8 mouse cellular contexts compared by ENCODE assay signal in the genomic region with DNA sequence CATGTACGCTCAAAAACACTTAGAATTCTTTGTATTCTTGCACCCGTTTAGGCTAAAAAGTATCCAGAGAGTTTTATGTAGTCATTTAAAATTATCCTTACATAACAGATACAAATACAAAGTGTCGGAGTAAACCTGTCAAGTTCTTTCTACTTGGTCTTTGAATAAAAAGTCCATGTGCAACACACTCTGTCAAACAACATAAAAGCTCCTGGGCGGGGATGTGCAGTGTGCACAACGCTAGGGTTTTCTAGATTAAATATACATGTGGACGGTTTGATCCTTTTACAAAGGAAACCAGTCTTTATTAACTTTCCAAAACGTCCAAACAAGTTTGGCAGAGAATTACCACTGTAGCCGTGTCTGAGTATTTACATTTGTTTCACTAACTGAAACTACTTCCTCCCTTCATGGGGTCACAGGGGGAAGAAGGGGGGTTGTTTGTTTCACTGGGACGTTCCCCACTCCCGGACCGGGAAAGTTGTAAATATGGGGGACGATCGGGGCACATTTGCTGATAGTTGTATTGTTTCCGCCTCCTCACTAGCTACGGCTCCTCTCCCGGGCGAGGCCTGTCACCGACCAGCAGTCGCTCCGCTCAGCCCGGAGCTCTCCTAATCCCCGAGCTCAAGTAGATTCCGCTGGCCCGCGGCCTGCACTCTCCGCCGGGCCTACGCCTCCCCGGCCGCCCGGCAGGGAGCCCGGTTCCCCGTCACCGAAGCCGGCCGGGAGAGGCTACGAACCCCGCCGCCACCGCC. TPM values are rescaled to one million over a fixed set of nuclear protein-coding genes. Genes with fewer than 3 reads are reported as not detected.
DNase-seq lines count a peak whose midpoint lies in the region; ATAC-seq and TF ChIP-seq lines count a peak whose summit lies in the region.

No protein-coding gene starts in this region.

- H3K27ac ChIP-seq in hindbrain, embryonic 14.5 days = peak overlapping the region; percentile 93
- peak overlapping the region; percentile 92 for H3K27ac ChIP-seq in left cerebral cortex, adult 2 months

- ATAC-seq in hindbrain, embryonic 14.5 days (ENCODE audit: low FRiP score) = peak; percentile 31
- ATAC-seq in megakaryocyte, adult 5-6 weeks (ENCODE audit: poor library complexity, severe bottlenecking) = peak; percentile 45

- H3K36me3 ChIP-seq in hindbrain, embryonic 14.5 days (replicated peaks; ENCODE audit: control insufficient read depth, insufficient read depth) = no peaks in the 10 kb centered on the region

- H3K4me1 ChIP-seq in hindbrain, embryonic 14.5 days (replicated peaks; ENCODE audit: control insufficient read depth, insufficient read depth, low read length) = peaks cover 32% of the 10 kb centered on the region

- H3K9ac ChIP-seq in hindbrain, embryonic 14.5 days = peak overlapping the region; percentile 90

- peak overlapping the region; percentile 82 for H3K4me3 ChIP-seq in hindbrain, embryonic 14.5 days (replicated peaks; ENCODE audit: low read length)
- H3K4me3 ChIP-seq in left cerebral cortex, adult 2 months = peak overlapping the region; percentile 79

- no peaks in the 10 kb centered on the region for H3K9me3 ChIP-seq in hindbrain, embryonic 14.5 days (ENCODE audit: control insufficient read depth, low read length)

- peak overlapping the region; percentile 93 for H3K4me2 ChIP-seq in hindbrain, embryonic 14.5 days (replicated peaks)

- peak; percentile 73 for DNase-seq in ZHBTc4 (ENCODE audit: low read depth, low spot score)
- peak; percentile 80 to 82 for DNase-seq in cerebellum, postnatal 10 days
- DNase-seq in frontal cortex, postnatal 36 days (ENCODE audit: low spot score in 2 of 2) = peak; percentile 49 to 60
- DNase-seq in hindbrain, embryonic 14.5 days (ENCODE audit: low spot score) = peak; percentile 66
- peak; percentile 44 to 67 for DNase-seq in left cerebral cortex, adult 2 months (ENCODE audit: extremely low spot score in 1 of 2, low spot score in 2 of 2)
- peak; percentile 70 to 71 for DNase-seq in right cerebral cortex, postnatal 10 days (ENCODE audit: low spot score in 2 of 2)
- peak; percentile 60 to 64 for DNase-seq in urinary bladder, postnatal 36 days (ENCODE audit: low spot score in 2 of 2)

- TF ChIP-seq CTCF in left cerebral cortex, adult 2 months (IDR thresholded peaks at IDR 0.05) = no peak; the same call in 1 of the 2 replicates

- intact Hi-C loops in left cerebral cortex, adult 2 months (cut with DNase I) = loop anchor here (10.0 kb wide), 1 partner anchor 279 kb away; the partner anchor contains the start of gene Cplane1

- under 1% methylated on average over 39 of the region's 40 CpGs for WGBS in hindbrain, embryonic 14.5 days

- no peaks in the 10 kb centered on the region for H3K27me3 ChIP-seq in hindbrain, embryonic 14.5 days (ENCODE audit: control insufficient read depth, insufficient read depth, low read length)

RNA-seq across cellular contexts. Expression of gene Nipbl, which starts 0.9 kb away (rescaled TPM):
- 16.9 and 18.4 TPM in 2 replicates for polyA plus RNA-seq in hindbrain, embryonic 14.5 days (2014; fragmentation: Nextera tagmentation; extraction: Ambion mirVana)
- total RNA-seq in left cerebral cortex, adult 2 months (2021) = 10 to 100 TPM; 29.9 to 31.4 TPM
- total RNA-seq in megakaryocyte, adult 5-6 weeks (2015) = 69.1 and 73.4 TPM in 2 replicates
- 45.2 and 66.3 TPM in 2 replicates for total RNA-seq in megakaryocyte, adult 5-6 weeks (2017)

Comparison
In these comparisons a context has a peak if more than half of its experiments do, and no peak if none do; other contexts are left out.
1. Peak in every context shown above with its lines: DNase-seq, ATAC-seq, H3K4me3 ChIP-seq and H3K27ac ChIP-seq.